Mouse (Mus musculus): ENCODE data around the gene Zfp941. TPM values are rescaled to one million over a fixed set of nuclear protein-coding genes. Genes with fewer than 3 reads are reported as not detected.

Zfp941 gene
- polyA plus RNA-seq, 2 experiments = 0.93 to 1.3 TPM

GRCm38 (mm10) chr7:140854483-140854882, 32.5 kb upstream of the Zfp941 start:
- no peak for ATAC-seq (ENCODE audit: low FRiP score, low read depth)
- Histone ChIP-seq H3K9me3 (ENCODE audit: control insufficient read depth, low read length) (no peaks in the 10 kb centered on the region), H3K27me3 (ENCODE audit: control insufficient read depth, insufficient read depth, low read length) (no peaks in the 10 kb centered on the region), H3K4me1 (ENCODE audit: control insufficient read depth, insufficient read depth, low read length) (peaks cover 19% of the 10 kb centered on the region), H3K9ac (ENCODE audit: low read depth, low read length, severe bottlenecking) (no peak overlapping the region), H3K36me3 (ENCODE audit: control insufficient read depth, insufficient read depth, low read length) (peaks cover 50% of the 10 kb centered on the region), H3K27ac (replicated peaks; ENCODE audit: low read depth, low read length) (no peak overlapping the region), H3K4me3 (replicated peaks; ENCODE audit: low read length) (no peak overlapping the region; the same call in 1 of the 2 replicates), H3K4me2 (replicated peaks; ENCODE audit: low read depth, low read length, severe bottlenecking) (peak overlapping the region; percentile 98; the same call in 1 of the 2 replicates)
- TF ChIP-seq POLR2A (IDR thresholded peaks at IDR 0.05; ENCODE audit: borderline replicate concordance, extremely low read depth, insufficient read depth, insufficient read length) = no peak
- 94% methylated on average over 18 of the region's 18 CpGs for WGBS
- DNase-seq (ENCODE audit: low spot score) = no peak

GRCm38 (mm10) chr7:140853386-140853785, 31.4 kb upstream of the Zfp941 start:
- TF ChIP-seq POLR2A (IDR thresholded peaks at IDR 0.05; ENCODE audit: borderline replicate concordance, extremely low read depth, insufficient read depth, insufficient read length) = no peak
- Histone ChIP-seq H3K27me3 (ENCODE audit: control insufficient read depth, insufficient read depth, low read length) (no peaks in the 10 kb centered on the region), H3K27ac (replicated peaks; ENCODE audit: low read depth, low read length) (no peak overlapping the region), H3K4me3 (replicated peaks; ENCODE audit: low read length) (no peak overlapping the region), H3K4me1 (ENCODE audit: control insufficient read depth, insufficient read depth, low read length) (peaks cover 14% of the 10 kb centered on the region), H3K36me3 (ENCODE audit: control insufficient read depth, insufficient read depth, low read length) (peaks cover 42% of the 10 kb centered on the region), H3K4me2 (replicated peaks; ENCODE audit: low read depth, low read length, severe bottlenecking) (no peak overlapping the region), H3K9ac (ENCODE audit: low read depth, low read length, severe bottlenecking) (no peak overlapping the region), H3K9me3 (ENCODE audit: control insufficient read depth, low read length) (no peaks in the 10 kb centered on the region)
- ATAC-seq (ENCODE audit: low FRiP score, low read depth) (no peak), DNase-seq (ENCODE audit: low spot score) (no peak)
- WGBS = 85% methylated on average over 9 of the region's 9 CpGs

- 95% methylated on average over 4 of the region's 4 CpGs for WGBS
- DNase-seq (ENCODE audit: low spot score) (no peak), ATAC-seq (ENCODE audit: low FRiP score, low read depth) (no peak)
- H3K36me3 ChIP-seq (ENCODE audit: control insufficient read depth, insufficient read depth, low read length) = peaks cover 42% of the 10 kb centered on the region
- H3K4me3 ChIP-seq (replicated peaks; ENCODE audit: low read length) = no peak overlapping the region
- H3K27me3 ChIP-seq (ENCODE audit: control insufficient read depth, insufficient read depth, low read length) = no peaks in the 10 kb centered on the region
- H3K9me3 ChIP-seq (ENCODE audit: control insufficient read depth, low read length) = no peaks in the 10 kb centered on the region
- no peak overlapping the region for H3K9ac ChIP-seq (ENCODE audit: low read depth, low read length, severe bottlenecking)
- no peak overlapping the region for H3K4me2 ChIP-seq (replicated peaks; ENCODE audit: low read depth, low read length, severe bottlenecking)
- TF ChIP-seq POLR2A (IDR thresholded peaks at IDR 0.05; ENCODE audit: borderline replicate concordance, extremely low read depth, insufficient read depth, insufficient read length) = no peak
- peaks cover 6% of the 10 kb centered on the region for H3K4me1 ChIP-seq (ENCODE audit: control insufficient read depth, insufficient read depth, low read length)
- no peak overlapping the region for H3K27ac ChIP-seq (replicated peaks; ENCODE audit: low read depth, low read length)
These were observed 29.9 kb upstream of the Zfp941 start for GRCm38 (mm10) chr7:140851916-140852315.

GRCm38 (mm10) chr7:140848591-140848990, 26.6 kb upstream of the Zfp941 start:
- no peak overlapping the region for H3K4me2 ChIP-seq (replicated peaks; ENCODE audit: low read depth, low read length, severe bottlenecking)
- no peaks in the 10 kb centered on the region for H3K4me1 ChIP-seq (ENCODE audit: control insufficient read depth, insufficient read depth, low read length)
- ATAC-seq (ENCODE audit: low FRiP score, low read depth) (no peak), DNase-seq (ENCODE audit: low spot score) (no peak)
- no peak overlapping the region for H3K9ac ChIP-seq (ENCODE audit: low read depth, low read length, severe bottlenecking)
- no peaks in the 10 kb centered on the region for H3K9me3 ChIP-seq (ENCODE audit: control insufficient read depth, low read length)
- no peaks in the 10 kb centered on the region for H3K27me3 ChIP-seq (ENCODE audit: control insufficient read depth, insufficient read depth, low read length)
- WGBS = 86% methylated on average over 10 of the region's 10 CpGs
- TF ChIP-seq POLR2A (IDR thresholded peaks at IDR 0.05; ENCODE audit: borderline replicate concordance, extremely low read depth, insufficient read depth, insufficient read length) = no peak
- peaks cover 31% of the 10 kb centered on the region for H3K36me3 ChIP-seq (ENCODE audit: control insufficient read depth, insufficient read depth, low read length)
- H3K4me3 ChIP-seq (replicated peaks; ENCODE audit: low read length) = no peak overlapping the region
- H3K27ac ChIP-seq (replicated peaks; ENCODE audit: low read depth, low read length) = no peak overlapping the region

GRCm38 (mm10) chr7:140847755-140848580, 26.0 kb upstream of the Zfp941 start, which contains the start of gene Odf3:
Gene Odf3 (plus strand): TSS chr7:140847805.
- WGBS = 68% methylated on average over 11 of the region's 11 CpGs
- no peak within 1 kb of the TSS for H3K4me3 ChIP-seq (replicated peaks; ENCODE audit: low read length)
- no peak for TF ChIP-seq POLR2A (IDR thresholded peaks at IDR 0.05; ENCODE audit: borderline replicate concordance, extremely low read depth, insufficient read depth, insufficient read length)
- no peaks in the 10 kb centered on the region for H3K4me1 ChIP-seq (ENCODE audit: control insufficient read depth, insufficient read depth, low read length)
- H3K27ac ChIP-seq (replicated peaks; ENCODE audit: low read depth, low read length) = no peak within 1 kb of the TSS
- no peaks in the 10 kb centered on the region for H3K9me3 ChIP-seq (ENCODE audit: control insufficient read depth, low read length)
- H3K9ac ChIP-seq (ENCODE audit: low read depth, low read length, severe bottlenecking) = no peak within 1 kb of the TSS
- peak; percentile 45 for DNase-seq (ENCODE audit: low spot score)
- no peak within 1 kb of the TSS for H3K4me2 ChIP-seq (replicated peaks; ENCODE audit: low read depth, low read length, severe bottlenecking)
- ATAC-seq (ENCODE audit: low FRiP score, low read depth) = no peak
- H3K27me3 ChIP-seq (ENCODE audit: control insufficient read depth, insufficient read depth, low read length) = no peaks in the 10 kb centered on the region
- H3K36me3 ChIP-seq (ENCODE audit: control insufficient read depth, insufficient read depth, low read length) = peaks cover 24% of the 10 kb centered on the region

All from limb, embryonic 14.5 days (tissue).